Mouse (Mus musculus): ENCODE measurements around the gene Il17rd.

Il17rd gene

GRCm38 (mm10) chr14:27044967-27045361, 6.2 kb downstream of the Il17rd start:
- DNase-seq (ENCODE audit: low read depth, low spot score) = peak; percentile 64

- no peak for DNase-seq (ENCODE audit: low read depth, low spot score)
Observed at GRCm38 (mm10) chr14:27048231-27048956, 9.7 kb downstream of the Il17rd start.

- DNase-seq (ENCODE audit: low read depth, low spot score) = no peak
Observed at GRCm38 (mm10) chr14:27050043-27050442, 11.3 kb downstream of the Il17rd start.

GRCm38 (mm10) chr14:27050560-27051510, 12.1 kb downstream of the Il17rd start:
- DNase-seq (ENCODE audit: low read depth, low spot score) = no peak

- DNase-seq (ENCODE audit: low read depth, low spot score) = peak; percentile 21
Observed at GRCm38 (mm10) chr14:27051511-27051895, 12.8 kb downstream of the Il17rd start.

- peak; percentile 29 for DNase-seq (ENCODE audit: low read depth, low spot score)
Observed at GRCm38 (mm10) chr14:27058535-27059223, 19.9 kb downstream of the Il17rd start.

GRCm38 (mm10) chr14:27059224-27059558, 20.4 kb downstream of the Il17rd start:
- no peak for DNase-seq (ENCODE audit: low read depth, low spot score)

GRCm38 (mm10) chr14:27063338-27063737, 24.6 kb downstream of the Il17rd start:
- DNase-seq (ENCODE audit: low read depth, low spot score) = no peak

GRCm38 (mm10) chr14:27066171-27066929, 27.6 kb downstream of the Il17rd start:
- no peak for DNase-seq (ENCODE audit: low read depth, low spot score)

GRCm38 (mm10) chr14:27067866-27068271, 29.1 kb downstream of the Il17rd start:
- no peak for DNase-seq (ENCODE audit: low read depth, low spot score)

- DNase-seq (ENCODE audit: low read depth, low spot score) = peak; percentile 88
Observed at GRCm38 (mm10) chr14:27069434-27070097, 30.8 kb downstream of the Il17rd start.

GRCm38 (mm10) chr14:27070128-27070527, 31.4 kb downstream of the Il17rd start:
- DNase-seq (ENCODE audit: low read depth, low spot score) = peak; percentile 83

- DNase-seq (ENCODE audit: low read depth, low spot score) = no peak
Observed at GRCm38 (mm10) chr14:27070758-27071157, 32.0 kb downstream of the Il17rd start.

- peak; percentile 21 for DNase-seq (ENCODE audit: low read depth, low spot score)
Observed at GRCm38 (mm10) chr14:27071985-27072384, 33.2 kb downstream of the Il17rd start.

GRCm38 (mm10) chr14:27075084-27075483, 36.3 kb downstream of the Il17rd start:
- DNase-seq (ENCODE audit: low read depth, low spot score) = no peak

GRCm38 (mm10) chr14:27075909-27076521, 37.3 kb downstream of the Il17rd start:
- no peak for DNase-seq (ENCODE audit: low read depth, low spot score)

GRCm38 (mm10) chr14:27076522-27076920, 37.8 kb downstream of the Il17rd start:
- DNase-seq (ENCODE audit: low read depth, low spot score) = peak; percentile 40

GRCm38 (mm10) chr14:27081536-27082275, 43.0 kb downstream of the Il17rd start:
- peak; percentile 54 for DNase-seq (ENCODE audit: low read depth, low spot score)

- no peak for DNase-seq (ENCODE audit: low read depth, low spot score)
Observed at GRCm38 (mm10) chr14:27085471-27085870, 46.7 kb downstream of the Il17rd start.

GRCm38 (mm10) chr14:27085999-27086398, 47.3 kb downstream of the Il17rd start:
- DNase-seq (ENCODE audit: low read depth, low spot score) = no peak

Data from 3T3-L1 (cell line).